18 mouse cellular contexts compared by ENCODE assay signal in genomic region chr6:64581338-64581737, GRCm38 (mm10).
A peak's percentile ranks its signal among the peaks of the same experiment; 100 is the strongest.
DNase-seq lines count a peak whose midpoint lies in the region; ATAC-seq and TF ChIP-seq lines count a peak whose summit lies in the region.
"Had no signal": no experiment of that assay in that cellular context is flagged by ENCODE, and none has a peak within 500 bp of the region (broad histone marks: within the 10 kb centered on the region; RNA-seq: fewer than 3 reads in every experiment).

No protein-coding gene starts in this region.

- no peaks in the 10 kb centered on the region for H3K4me1 ChIP-seq in lung, embryonic 15.5 days
- no peaks in the 10 kb centered on the region for H3K4me1 ChIP-seq in lung, postnatal 0 days (ENCODE audit: insufficient read depth, low read depth, low read length)
- H3K4me1 ChIP-seq in lung, adult 2 months (ENCODE audit: control insufficient read depth, insufficient read depth, low read length) = no peaks in the 10 kb centered on the region
- H3K4me1 ChIP-seq: embryonic facial prominence, embryonic 10.5 days; embryonic facial prominence, embryonic 12.5 days; forebrain, embryonic 13.5 days; forebrain, embryonic 15.5 days had no signal

- no peak overlapping the region for H3K4me3 ChIP-seq in lung, embryonic 15.5 days
- no peak overlapping the region for H3K4me3 ChIP-seq in lung, postnatal 0 days (ENCODE audit: low read depth, low read length)
- no peak overlapping the region for H3K4me3 ChIP-seq in lung, adult 2 months (replicated peaks; ENCODE audit: extremely low read depth, low read depth, low read length)
- H3K4me3 ChIP-seq: embryonic facial prominence, embryonic 10.5 days; embryonic facial prominence, embryonic 12.5 days; forebrain, embryonic 13.5 days; forebrain, embryonic 15.5 days had no signal

- no peak overlapping the region for H3K9ac ChIP-seq in lung, embryonic 15.5 days
- no peak overlapping the region for H3K9ac ChIP-seq in lung, postnatal 0 days (replicated peaks; ENCODE audit: low read depth)
- H3K9ac ChIP-seq: embryonic facial prominence, embryonic 12.5 days; forebrain, embryonic 13.5 days; forebrain, embryonic 15.5 days; forebrain, postnatal 0 days had no signal

- no peaks in the 10 kb centered on the region for H3K27me3 ChIP-seq in lung, embryonic 15.5 days
- H3K27me3 ChIP-seq in lung, postnatal 0 days (replicated peaks; ENCODE audit: insufficient read depth, low read length) = no peaks in the 10 kb centered on the region
- H3K27me3 ChIP-seq: embryonic facial prominence, embryonic 12.5 days; forebrain, embryonic 13.5 days; forebrain, embryonic 15.5 days had no signal

- no peak for TF ChIP-seq POLR2A in lung, adult 2 months (IDR thresholded peaks at IDR 0.05; ENCODE audit: borderline replicate concordance, extremely low read depth, low read depth, low read length)

- H3K9me3 ChIP-seq in lung, embryonic 15.5 days = no peaks in the 10 kb centered on the region
- no peaks in the 10 kb centered on the region for H3K9me3 ChIP-seq in lung, postnatal 0 days (ENCODE audit: low read length)
- H3K9me3 ChIP-seq: embryonic facial prominence, embryonic 10.5 days; embryonic facial prominence, embryonic 12.5 days; forebrain, embryonic 13.5 days; forebrain, embryonic 15.5 days had no signal

- TF ChIP-seq EP300 in lung, postnatal 0 days (IDR thresholded peaks at IDR 0.05) = peak; percentile 78

- no peaks in the 10 kb centered on the region for H3K36me3 ChIP-seq in lung, embryonic 15.5 days
- no peaks in the 10 kb centered on the region for H3K36me3 ChIP-seq in lung, postnatal 0 days (ENCODE audit: insufficient read depth, low read length)
- H3K36me3 ChIP-seq: embryonic facial prominence, embryonic 10.5 days; embryonic facial prominence, embryonic 12.5 days; forebrain, embryonic 15.5 days had no signal

- no peak for DNase-seq in lung, adult 18-20 months
- peak; percentile 83 for DNase-seq in lung, postnatal 0 days (ENCODE audit: low spot score)
- DNase-seq in lung, adult 2 months = no peak
- DNase-seq in layer of hippocampus, postnatal 25 days (ENCODE audit: extremely low spot score in 1 of 2, low spot score in 1 of 2) = no peak
- DNase-seq: adrenal gland, adult 2 months; adrenal gland, postnatal 10 days; adrenal gland, postnatal 25 days; cerebellum, adult 11-12 months; cerebellum, adult 2 months; cerebellum, adult 9-10 months; cerebellum, postnatal 10 days; cerebellum, postnatal 25 days; forebrain, postnatal 0 days had no signal

- peak overlapping the region; percentile 60; the same call in 1 of the 2 replicates for H3K27ac ChIP-seq in lung, embryonic 15.5 days
- no peak overlapping the region for H3K27ac ChIP-seq in lung, postnatal 0 days (ENCODE audit: low read length)
- H3K27ac ChIP-seq: embryonic facial prominence, embryonic 10.5 days; embryonic facial prominence, embryonic 12.5 days; forebrain, embryonic 13.5 days; forebrain, embryonic 15.5 days had no signal

- ATAC-seq in lung, embryonic 15.5 days (ENCODE audit: borderline replicate concordance, extremely low read depth, low FRiP score, low TSS enrichment) = peak; percentile 92
- peak; percentile 85 for ATAC-seq in lung, postnatal 0 days
- ATAC-seq: forebrain, embryonic 13.5 days; forebrain, embryonic 15.5 days; forebrain, postnatal 0 days had no signal

- TF ChIP-seq CTCF in lung, postnatal 0 days (IDR thresholded peaks at IDR 0.05) = no peak
- TF ChIP-seq CTCF in lung, adult 2 months (IDR thresholded peaks at IDR 0.05; ENCODE audit: insufficient read depth, low read length) = no peak

- H3K4me2 ChIP-seq in lung, embryonic 15.5 days = no peak overlapping the region
- no peak overlapping the region for H3K4me2 ChIP-seq in lung, postnatal 0 days (replicated peaks; ENCODE audit: low read depth, low read length)
- H3K4me2 ChIP-seq: embryonic facial prominence, embryonic 12.5 days; forebrain, embryonic 13.5 days; forebrain, embryonic 15.5 days had no signal

- WGBS in lung, embryonic 15.5 days = 41% methylated on average over 3 of the region's 3 CpGs
- WGBS in lung, postnatal 0 days = 45% methylated on average over 3 of the region's 3 CpGs
- 46% methylated on average over 3 of the region's 3 CpGs for WGBS in lung, adult 2 months
